Mouse (Mus musculus) midbrain, embryonic 16.5 days (tissue): Measurements from ENCODE around the gene Zfp658. TPM values are rescaled to one million over a fixed set of nuclear protein-coding genes. Genes with fewer than 3 reads are reported as not detected.
A peak's percentile ranks its signal among the peaks of the same experiment; 100 is the strongest.

Experiments used
- ATAC-seq: fragments of 200-750 bp; cut with Nextera tagmentation; 2 replicates; pipeline ENCODE4 v1.8.0; 2017; ENCODE audit warnings: moderate TSS enrichment
- H3K27ac ChIP-seq: fragments of 300-500 bp; sonication (generic); 2 replicates; pipeline ENCODE4 v1.5.1; 2014; ENCODE audit warnings: mild to moderate bottlenecking, low read length, mixed read lengths
- H3K27me3 ChIP-seq: fragments of 300-500 bp; sonication (generic); 2 replicates; pipeline ENCODE4 v1.6.1; 2014; ENCODE audit warnings: low read depth, low read length, mixed read lengths; ENCODE audit not compliant: control insufficient read depth, insufficient read depth
- H3K36me3 ChIP-seq: fragments of 300-500 bp; sonication (generic); 2 replicates; pipeline ENCODE4 v1.6.1; 2014; ENCODE audit warnings: mild to moderate bottlenecking, low read length, moderate library complexity, mixed read lengths; ENCODE audit not compliant: control insufficient read depth, insufficient read depth
- H3K4me1 ChIP-seq: fragments of 300-500 bp; sonication (generic); 2 replicates; pipeline ENCODE4 v1.6.1; 2014; ENCODE audit warnings: mild to moderate bottlenecking, low read length, mixed read lengths; ENCODE audit not compliant: control insufficient read depth, insufficient read depth
- H3K4me2 ChIP-seq: fragments of 300-500 bp; sonication (generic); 2 replicates; pipeline ENCODE4 v1.6.1; 2014; ENCODE audit warnings: mild to moderate bottlenecking, low read length, mixed read lengths
- H3K4me3 ChIP-seq: fragments of 300-500 bp; sonication (generic); 2 replicates; pipeline ENCODE4 v1.5.1; 2014; ENCODE audit warnings: low read depth, mild to moderate bottlenecking, low read length, moderate library complexity, mixed read lengths
- H3K9ac ChIP-seq: fragments of 300-500 bp; sonication (generic); 2 replicates; pipeline ENCODE4 v1.6.1; 2014; ENCODE audit warnings: low read depth, low read length, mixed read lengths
- H3K9me3 ChIP-seq: fragments of 300-500 bp; sonication (generic); replicated peaks from 2 replicates; pipeline ENCODE4 v1.6.1; 2014; ENCODE audit warnings: mild to moderate bottlenecking, low read length, mixed read lengths; ENCODE audit not compliant: control insufficient read depth, poor library complexity, severe bottlenecking
- WGBS: fragments of 180-500 bp; shearing (Covaris S2); extraction: QIAGEN DNeasy Blood & Tissue Kit; methylation state at CpG from one replicate; pipeline ENCODE4 v1.1.7; 2014; 5-methylcytosine and 5-hydroxymethylcytosine counted together
- polyA plus RNA-seq: library from polyadenylated mRNA; unstranded; fragments of >200 nt; fragmentation: Nextera tagmentation; extraction: Ambion mirVana; gene quantifications from 2 replicates; pipeline ENCODE4 v1.2.1, GENCODE M21; 2015

Zfp658 gene
- polyA plus RNA-seq, 1 experiment from 2014 or later: 9.1 TPM

DNA sequence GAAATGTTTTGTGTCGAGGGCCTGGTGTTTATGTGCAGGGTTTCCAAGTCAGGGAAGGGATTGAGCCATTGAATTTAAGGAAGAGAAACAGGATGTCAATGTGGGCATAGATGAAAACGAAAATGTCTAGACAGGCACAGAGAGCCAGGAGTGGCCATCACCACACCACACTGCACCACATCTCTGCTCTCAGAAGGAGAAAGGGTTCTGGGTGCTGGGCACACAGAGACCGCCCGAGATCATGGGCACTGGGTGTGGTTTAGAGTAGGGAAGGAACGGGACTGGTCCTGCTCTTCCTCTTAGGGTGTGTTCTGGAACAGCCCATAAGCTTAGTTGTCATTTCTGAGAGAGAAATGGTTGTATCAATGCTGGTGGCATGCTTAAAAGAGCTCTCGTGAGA is 1.2 kb downstream of the Zfp658 start:
- peak overlapping the region; percentile 81 for H3K9ac ChIP-seq
- WGBS: 52% methylated on average over 6 of the region's 6 CpGs
- peak overlapping the region; percentile 95 for H3K4me2 ChIP-seq
- no peak for ATAC-seq
- peak overlapping the region; percentile 78 for H3K4me3 ChIP-seq
- peak overlapping the region; percentile 92; the same call in 1 of the 2 replicates for H3K27ac ChIP-seq
- peaks cover 13% of the 10 kb centered on the region for H3K36me3 ChIP-seq
- H3K9me3 ChIP-seq: no peaks in the 10 kb centered on the region
- peaks cover 19% of the 10 kb centered on the region for H3K4me1 ChIP-seq
- H3K27me3 ChIP-seq: no peaks in the 10 kb centered on the region

DNA sequence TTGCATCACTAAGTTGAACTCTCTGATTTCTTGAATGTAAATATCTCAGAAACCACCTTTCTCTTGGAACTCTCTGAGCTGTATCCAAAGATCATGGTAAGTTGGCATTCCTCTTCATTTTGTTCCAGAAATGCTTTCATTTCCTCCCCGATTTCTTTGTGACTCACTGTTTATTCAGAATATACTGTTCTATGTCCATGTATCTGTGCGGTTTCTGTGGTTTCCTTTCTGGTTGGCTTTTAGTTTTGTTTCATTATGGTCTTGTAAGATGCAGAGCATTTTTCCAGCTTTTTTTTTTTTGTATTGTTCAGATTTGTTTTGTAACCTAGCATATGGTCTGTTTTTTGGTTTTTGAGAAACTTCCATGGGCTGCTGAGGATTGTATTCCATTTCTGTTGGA is 9.2 kb downstream of the Zfp658 start:
- WGBS: 97% methylated on average over 2 of the region's 2 CpGs
- Histone ChIP-seq H3K27me3 (no peaks in the 10 kb centered on the region), H3K4me1 (no peaks in the 10 kb centered on the region), H3K27ac (no peak overlapping the region), H3K9ac (no peak overlapping the region), H3K4me2 (no peak overlapping the region), H3K4me3 (no peak overlapping the region), H3K9me3 (no peaks in the 10 kb centered on the region), H3K36me3 (peaks cover 55% of the 10 kb centered on the region)
- ATAC-seq: no peak

DNA sequence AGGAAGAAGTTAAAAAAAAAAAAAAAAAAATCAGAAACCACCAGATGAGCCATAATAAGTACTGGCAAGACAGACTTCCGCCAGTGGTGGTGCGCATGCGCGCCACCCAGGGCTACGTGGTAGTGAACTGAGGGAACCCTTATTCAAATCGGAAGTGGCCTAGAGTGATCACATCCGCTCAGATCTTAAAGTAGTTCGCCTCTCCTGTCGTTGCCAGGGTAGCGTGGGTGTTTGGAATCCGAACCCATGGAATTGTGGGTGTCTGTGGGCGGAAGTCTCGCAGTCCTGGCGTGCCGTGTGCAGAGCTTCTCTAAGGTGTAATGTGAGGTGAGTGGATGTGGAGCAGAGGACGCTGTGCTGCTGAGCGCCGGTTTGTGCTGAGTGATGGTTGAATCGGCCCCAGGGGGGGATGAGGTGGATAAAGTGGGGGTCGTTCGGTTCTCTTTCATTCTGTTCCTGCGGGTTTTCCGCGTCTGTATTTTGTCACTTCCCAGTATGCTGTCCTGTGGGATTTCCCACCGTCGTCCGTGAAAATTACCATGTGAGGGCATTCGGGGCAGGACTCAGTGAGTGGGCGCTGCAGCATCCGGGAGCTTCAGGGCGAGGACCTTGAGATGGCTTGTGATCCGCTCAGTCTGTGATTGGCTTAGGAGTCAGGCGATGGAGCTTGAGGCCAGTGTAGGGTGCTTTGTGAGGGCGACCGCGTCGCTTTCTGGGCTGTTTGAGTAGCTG is 17.6 kb downstream of the Zfp658 start, which contains the start of gene Zfp719:
Gene Zfp719 (plus strand): TSS at position 171 of the 732 bp plus-strand sequence.
- Histone ChIP-seq H3K4me2 (peak within 1 kb of the TSS; percentile 76), H3K27ac (peak within 1 kb of the TSS; percentile 91), H3K4me3 (peak within 1 kb of the TSS; percentile 71), H3K9ac (peak within 1 kb of the TSS; percentile 90), H3K9me3 (no peaks in the 10 kb centered on the region), H3K27me3 (no peaks in the 10 kb centered on the region), H3K4me1 (peaks cover 22% of the 10 kb centered on the region), H3K36me3 (peaks cover 13% of the 10 kb centered on the region)
- peak; percentile 99 for ATAC-seq
- 0% methylated on average over 37 of the region's 37 CpGs for WGBS

DNA sequence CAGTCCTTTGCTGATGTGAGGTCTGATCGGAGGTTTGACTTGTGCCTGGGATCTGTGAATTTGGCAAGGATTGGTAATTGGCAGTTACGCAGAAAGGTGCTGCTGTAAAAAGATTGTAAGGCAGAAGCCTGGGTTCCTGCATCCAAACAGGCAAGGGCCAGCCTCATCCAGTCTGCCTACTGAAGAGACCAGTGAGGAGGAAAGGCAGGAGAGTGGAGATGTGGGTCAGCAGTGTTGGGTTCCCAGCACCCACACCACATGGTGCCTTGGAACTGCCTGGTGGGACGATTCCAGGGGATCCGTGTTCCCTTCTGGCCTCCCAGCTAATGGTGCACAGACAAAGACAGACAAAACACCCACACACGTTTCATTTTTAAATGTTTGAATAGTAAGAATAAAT is 18.5 kb downstream of the Zfp658 start:
- peak overlapping the region; percentile 71 for H3K4me3 ChIP-seq
- peaks cover 22% of the 10 kb centered on the region for H3K4me1 ChIP-seq
- H3K27me3 ChIP-seq: no peaks in the 10 kb centered on the region
- WGBS: 67% methylated on average over 5 of the region's 5 CpGs
- H3K4me2 ChIP-seq: peak overlapping the region; percentile 76
- ATAC-seq: no peak
- H3K9ac ChIP-seq: peak overlapping the region; percentile 90
- H3K27ac ChIP-seq: peak overlapping the region; percentile 91; the same call in 1 of the 2 replicates
- H3K9me3 ChIP-seq: no peaks in the 10 kb centered on the region
- peaks cover 13% of the 10 kb centered on the region; the same call in 1 of the 2 replicates for H3K36me3 ChIP-seq

DNA sequence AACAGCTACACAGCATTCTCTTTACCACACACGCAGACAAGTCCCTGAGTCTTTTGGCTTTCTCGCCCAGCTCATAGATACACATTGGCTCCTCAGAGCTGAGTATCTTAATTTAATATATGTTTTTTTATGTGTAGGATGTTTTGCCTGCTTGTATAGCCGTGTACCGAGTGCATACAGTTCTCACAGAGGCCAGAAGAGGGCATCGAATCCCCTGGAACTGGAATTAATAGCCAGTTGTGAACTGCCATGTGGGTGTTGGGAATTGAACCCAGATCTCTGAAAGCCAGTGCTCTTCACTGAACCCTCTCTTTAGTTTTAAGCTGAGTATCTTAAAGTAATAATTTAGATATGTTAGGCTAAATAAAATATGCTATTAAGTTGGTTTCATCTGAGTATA is 22.7 kb downstream of the Zfp658 start:
- Histone ChIP-seq H3K27ac (no peak overlapping the region), H3K4me3 (no peak overlapping the region), H3K9ac (no peak overlapping the region), H3K4me2 (no peak overlapping the region), H3K4me1 (peaks cover 19% of the 10 kb centered on the region), H3K36me3 (peaks cover 43% of the 10 kb centered on the region), H3K9me3 (no peaks in the 10 kb centered on the region), H3K27me3 (no peaks in the 10 kb centered on the region)
- ATAC-seq: no peak
- WGBS: 96% methylated on average over 5 of the region's 5 CpGs

DNA sequence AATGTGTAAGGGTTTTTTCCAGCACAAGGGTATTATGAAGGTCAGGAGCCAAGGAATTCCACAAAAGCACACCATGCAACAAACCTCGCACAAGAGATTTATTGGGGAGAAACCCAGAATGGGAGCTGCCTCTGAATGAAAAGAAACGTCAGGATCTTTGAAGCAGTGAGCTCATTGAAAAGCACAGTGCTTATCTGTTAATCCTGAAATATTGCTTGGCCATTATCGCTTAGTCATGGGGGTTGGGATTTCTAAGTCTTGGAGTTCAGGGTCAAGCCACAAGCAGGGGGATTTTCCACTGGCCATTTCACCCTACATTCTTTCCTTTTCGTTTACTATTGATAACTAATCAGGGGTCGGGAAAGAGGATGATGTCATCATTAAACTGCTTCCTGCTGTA is 39.8 kb downstream of the Zfp658 start:
- no peaks in the 10 kb centered on the region for H3K36me3 ChIP-seq
- no peak for ATAC-seq
- H3K4me2 ChIP-seq: no peak overlapping the region
- no peak overlapping the region for H3K4me3 ChIP-seq
- H3K27me3 ChIP-seq: no peaks in the 10 kb centered on the region
- no peak overlapping the region for H3K9ac ChIP-seq
- no peaks in the 10 kb centered on the region for H3K9me3 ChIP-seq
- 12% methylated on average over 5 of the region's 5 CpGs for WGBS
- peaks cover 6% of the 10 kb centered on the region for H3K4me1 ChIP-seq
- no peak overlapping the region for H3K27ac ChIP-seq

DNA sequence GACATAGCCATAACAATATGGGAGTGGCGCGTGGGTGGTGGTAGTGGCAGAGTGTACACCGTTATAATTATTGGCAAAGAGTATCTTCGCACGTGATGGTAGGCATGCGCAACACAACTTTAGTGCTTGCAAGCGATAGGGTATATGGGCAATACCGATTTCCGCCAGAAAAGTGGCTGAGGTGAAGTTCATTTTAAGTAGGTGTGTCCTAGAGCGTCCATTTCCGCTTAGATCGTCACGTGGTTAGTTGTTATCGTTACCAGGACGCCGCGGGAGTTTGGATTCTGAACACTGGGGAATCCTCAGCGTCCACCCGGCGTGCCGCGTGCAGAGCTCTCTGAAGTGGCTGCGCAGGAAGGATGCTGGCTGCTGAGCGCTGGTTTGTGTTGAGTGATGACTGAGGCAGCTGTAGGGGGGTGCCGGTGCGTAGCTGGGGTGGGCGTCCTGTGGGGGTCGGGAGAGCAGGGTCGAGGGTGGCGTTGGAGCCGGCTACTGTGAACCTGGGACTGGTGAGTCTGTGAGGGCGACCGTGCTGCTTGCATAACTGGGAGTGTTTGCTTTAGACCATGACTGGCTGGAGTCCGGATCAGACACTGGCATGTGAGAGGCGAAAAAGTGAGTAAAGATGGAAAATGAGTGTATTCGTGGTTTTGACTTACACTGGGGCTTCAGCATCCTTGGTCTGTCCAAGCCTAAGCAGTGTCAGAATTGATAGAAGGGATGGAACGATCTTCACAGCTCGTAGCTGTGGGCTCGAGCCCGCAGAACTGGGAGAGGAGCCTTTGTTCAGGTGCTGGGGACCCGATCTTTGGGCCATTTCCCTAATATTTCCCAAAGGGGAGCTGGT is 45.1 kb downstream of the Zfp658 start, which contains the start of gene Zfp819:
Gene Zfp819 (plus strand): TSS at position 274 of the 847 bp plus-strand sequence.
- Histone ChIP-seq H3K9ac (peak within 1 kb of the TSS; percentile 58), H3K9me3 (no peaks in the 10 kb centered on the region), H3K27ac (no peak within 1 kb of the TSS), H3K4me3 (peak within 1 kb of the TSS; percentile 41), H3K27me3 (0 out of 2 replicates have a peak, but pooled peaks cover 3% of the 10 kb centered on the region), H3K36me3 (no peaks in the 10 kb centered on the region), H3K4me1 (peaks cover 4% of the 10 kb centered on the region), H3K4me2 (peak within 1 kb of the TSS; percentile 75)
- 12% methylated on average over 41 of the region's 41 CpGs for WGBS
- ATAC-seq: peak; percentile 93

DNA sequence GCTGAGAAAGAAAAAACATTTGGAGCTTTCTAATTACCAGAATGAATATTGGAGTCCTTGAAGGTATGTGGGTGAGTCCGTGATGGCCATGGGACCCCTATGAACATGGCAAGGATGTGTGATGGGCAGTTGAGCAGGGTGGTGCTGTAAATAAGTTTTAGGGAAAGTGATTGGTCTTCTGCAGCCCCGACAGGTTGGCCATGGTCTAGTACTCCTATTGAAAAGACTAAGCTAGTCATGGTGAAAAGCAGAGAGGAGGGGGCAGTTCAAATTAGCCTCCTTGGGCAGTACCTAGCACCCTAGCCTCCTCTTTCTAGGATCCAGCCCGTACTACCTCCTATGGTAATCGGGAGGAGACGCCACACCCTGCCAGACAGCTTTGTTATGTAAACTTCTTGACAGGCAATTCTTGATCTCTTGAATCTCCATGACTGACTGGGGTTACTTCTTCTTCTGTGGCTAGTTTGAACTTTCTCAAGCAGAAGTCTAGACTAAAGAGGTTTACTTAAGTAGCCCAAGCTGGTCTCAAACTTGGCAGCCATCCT is 45.8 kb downstream of the Zfp658 start:
- peak overlapping the region; percentile 41 for H3K4me3 ChIP-seq
- H3K4me2 ChIP-seq: peak overlapping the region; percentile 75
- no peaks in the 10 kb centered on the region for H3K9me3 ChIP-seq
- H3K9ac ChIP-seq: 0 out of 2 replicates have a peak overlapping the region, but pooled peaks have one; percentile 58
- 0 out of 2 replicates have a peak, but pooled peaks cover 3% of the 10 kb centered on the region for H3K27me3 ChIP-seq
- H3K4me1 ChIP-seq: peaks cover 2% of the 10 kb centered on the region; the same call in 1 of the 2 replicates
- H3K36me3 ChIP-seq: no peaks in the 10 kb centered on the region
- 36% methylated on average over 5 of the region's 5 CpGs for WGBS
- ATAC-seq: peak; percentile 16; the same call in 1 of the 2 replicates
- H3K27ac ChIP-seq: no peak overlapping the region
